ENCODE assay signal across 28 mouse cellular contexts in genomic region chr11:59327625-59328024, GRCm38 (mm10). TPM values are rescaled to one million over a fixed set of nuclear protein-coding genes. Genes with fewer than 3 reads are reported as not detected.
A peak's percentile ranks its signal among the peaks of the same experiment; 100 is the strongest.
DNase-seq lines count a peak whose midpoint lies in the region; ATAC-seq and TF ChIP-seq lines count a peak whose summit lies in the region.
"Had no signal": no experiment of that assay in that cellular context is flagged by ENCODE, and none has a peak within 500 bp of the region (broad histone marks: within the 10 kb centered on the region; RNA-seq: fewer than 3 reads in every experiment).

No protein-coding gene starts in this region.

- ATAC-seq in forebrain, embryonic 12.5 days (ENCODE audit: low FRiP score), result no peak
- ATAC-seq: forebrain, embryonic 16.5 days; hindbrain, postnatal 0 days had no signal

- WGBS in forebrain, embryonic 10.5 days, result 82% methylated on average over 18 of the region's 18 CpGs
- 89% methylated on average over 18 of the region's 18 CpGs for WGBS in forebrain, embryonic 12.5 days
- 63% methylated on average over 18 of the region's 18 CpGs for WGBS in kidney, adult 2 months

- H3K4me3 ChIP-seq in forebrain, embryonic 10.5 days, result no peak overlapping the region
- H3K4me3 ChIP-seq in forebrain, embryonic 12.5 days (replicated peaks), result no peak overlapping the region
- no peak overlapping the region for H3K4me3 ChIP-seq in kidney, adult 2 months (ENCODE audit: insufficient read depth, low read depth, low read length)
- H3K4me3 ChIP-seq: embryonic facial prominence, embryonic 15.5 days; erythroblast, embryonic 14.5 days; heart, adult 2 months; hindbrain, embryonic 13.5 days had no signal

- no peak for DNase-seq in forebrain, embryonic 10.5 days (ENCODE audit: extremely low spot score, low spot score)
- DNase-seq in kidney, postnatal 10 days, result peak; percentile 47
- DNase-seq in kidney, adult 2 months, result no peak
- DNase-seq in A20 (ENCODE audit: low read depth, low spot score) (peak; percentile 50), R1 (ENCODE audit: low read depth, low spot score) (peak; percentile 22)
- no peak for DNase-seq in urinary bladder, adult 18-20 months (ENCODE audit: low spot score in 2 of 2)
- no peak for DNase-seq in cerebellum, postnatal 25 days
- DNase-seq: adrenal gland, adult 2 months; adrenal gland, postnatal 36 days; cerebellum, adult 2 months; cerebellum, postnatal 10 days; embryo, embryonic 11 days; gastrocnemius, postnatal 14 days; heart, adult 2 months had no signal

- no peak overlapping the region for H3K4me2 ChIP-seq in forebrain, embryonic 12.5 days
- H3K4me2 ChIP-seq: embryonic facial prominence, embryonic 15.5 days; heart, embryonic 11.5 days; hindbrain, embryonic 13.5 days had no signal

- no peak overlapping the region for H3K9ac ChIP-seq in forebrain, embryonic 12.5 days
- H3K9ac ChIP-seq: embryonic facial prominence, embryonic 15.5 days; hindbrain, embryonic 13.5 days had no signal

- peaks cover 51% of the 10 kb centered on the region for H3K27me3 ChIP-seq in forebrain, embryonic 10.5 days (ENCODE audit: poor library complexity, severe bottlenecking)
- peaks cover 26% of the 10 kb centered on the region for H3K27me3 ChIP-seq in forebrain, embryonic 12.5 days
- no peaks in the 10 kb centered on the region for H3K27me3 ChIP-seq in kidney, adult 2 months (replicated peaks; ENCODE audit: control insufficient read depth, insufficient read depth, low read length)
- H3K27me3 ChIP-seq: embryonic facial prominence, embryonic 15.5 days; hindbrain, embryonic 13.5 days had no signal

- peak overlapping the region; percentile 35; the same call in 1 of the 2 replicates for H3K27ac ChIP-seq in forebrain, embryonic 10.5 days
- no peak overlapping the region for H3K27ac ChIP-seq in forebrain, embryonic 12.5 days
- no peak overlapping the region for H3K27ac ChIP-seq in kidney, adult 2 months (ENCODE audit: insufficient read depth, low read depth, low read length)
- H3K27ac ChIP-seq: embryonic facial prominence, embryonic 15.5 days; heart, adult 2 months; hindbrain, embryonic 13.5 days; hindbrain, postnatal 0 days had no signal

- H3K36me3 ChIP-seq in forebrain, embryonic 10.5 days (replicated peaks), result peaks cover 15% of the 10 kb centered on the region
- no peaks in the 10 kb centered on the region for H3K36me3 ChIP-seq in forebrain, embryonic 12.5 days (replicated peaks)
- H3K36me3 ChIP-seq in kidney, adult 2 months (ENCODE audit: control insufficient read depth, insufficient read depth, low read length), result no peaks in the 10 kb centered on the region
- H3K36me3 ChIP-seq: G1E; hindbrain, embryonic 13.5 days had no signal

- TF ChIP-seq POLR2A in kidney, adult 2 months (IDR thresholded peaks at IDR 0.05; ENCODE audit: low read depth, low read length), result no peak

- peaks cover 77% of the 10 kb centered on the region for H3K4me1 ChIP-seq in forebrain, embryonic 10.5 days
- H3K4me1 ChIP-seq in forebrain, embryonic 12.5 days, result peaks cover 22% of the 10 kb centered on the region
- no peaks in the 10 kb centered on the region for H3K4me1 ChIP-seq in kidney, adult 2 months (ENCODE audit: control insufficient read depth, insufficient read depth, low read length)

- no peak for TF ChIP-seq CTCF in kidney, adult 2 months (conservative IDR thresholded peaks at IDR 0.05; ENCODE audit: insufficient read depth, insufficient read length, low read depth, low read length)

- no peaks in the 10 kb centered on the region for H3K9me3 ChIP-seq in forebrain, embryonic 10.5 days
- H3K9me3 ChIP-seq in forebrain, embryonic 12.5 days, result no peaks in the 10 kb centered on the region
- H3K9me3 ChIP-seq: embryonic facial prominence, embryonic 15.5 days; G1E; hindbrain, embryonic 13.5 days had no signal

RNA-seq across cellular contexts. Expression of gene Wnt9a, which starts 20.9 kb away (rescaled TPM):
- polyA plus RNA-seq in forebrain, embryonic 10.5 days (2016; fragmentation: Nextera tagmentation; extraction: Ambion mirVana), result 9.9 and 10.9 TPM in 2 replicates
- 4.9 and 5.3 TPM in 2 replicates for polyA plus RNA-seq in forebrain, embryonic 12.5 days (2016; fragmentation: Nextera tagmentation; extraction: Ambion mirVana)
- 1.7 and 1.8 TPM in 2 replicates for polyA plus RNA-seq in kidney, adult 2 months (2012; rRNA removed)
- polyA plus RNA-seq: erythroblast, embryonic 14.5 days; G1E had no signal

RNA-seq across cellular contexts. Expression of gene Wnt3a, which starts 37.1 kb away (rescaled TPM):
- polyA plus RNA-seq in forebrain, embryonic 10.5 days (2016; fragmentation: Nextera tagmentation; extraction: Ambion mirVana), result 8.4 and 11.8 TPM in 2 replicates
- polyA plus RNA-seq in forebrain, embryonic 12.5 days (2016; fragmentation: Nextera tagmentation; extraction: Ambion mirVana), result 4.9 and 6.8 TPM in 2 replicates
- polyA plus RNA-seq in kidney, adult 2 months (2012; rRNA removed), result not detected in 2 replicates
- polyA plus RNA-seq: adrenal gland, adult 2 months; C2C12; cerebellum, adult 2 months; G1E; heart, adult 2 months; heart, embryonic 11.5 days; heart, postnatal 0 days; intestine, embryonic 14.5 days had no signal

RNA-seq across cellular contexts. Expression of gene Prss38, which starts 47.8 kb away (rescaled TPM):
- polyA plus RNA-seq in forebrain, embryonic 10.5 days (2016; fragmentation: Nextera tagmentation; extraction: Ambion mirVana), result not detected in 2 replicates
- not detected in 2 replicates for polyA plus RNA-seq in forebrain, embryonic 12.5 days (2016; fragmentation: Nextera tagmentation; extraction: Ambion mirVana)
- polyA plus RNA-seq in kidney, adult 2 months (2012; rRNA removed), result not detected in 2 replicates
- polyA plus RNA-seq: adrenal gland, adult 2 months; C2C12; cerebellum, adult 2 months; embryonic facial prominence, embryonic 11.5 days; embryonic facial prominence, embryonic 15.5 days; erythroblast, embryonic 14.5 days; forebrain, embryonic 11.5 days; forebrain, embryonic 16.5 days; G1E; gonadal fat pad, adult 2 months; heart, adult 2 months; heart, embryonic 11.5 days; heart, postnatal 0 days; hindbrain, embryonic 13.5 days; hindbrain, postnatal 0 days; intestine, embryonic 14.5 days had no signal

Comparison
In these comparisons a context has a peak if more than half of its experiments do, and no peak if none do; other contexts are left out.
1. DNase-seq: peak in kidney, postnatal 10 days (single experiment), A20 (single experiment) and R1 (single experiment); none in forebrain, embryonic 10.5 days (single experiment), kidney, adult 2 months (single experiment), urinary bladder, adult 18-20 months (0 of 2) and cerebellum, postnatal 25 days (0 of 2).